Mouse (Mus musculus) forebrain, embryonic 12.5 days (tissue): ENCODE data around the gene Tbc1d4. TPM values are rescaled to one million over a fixed set of nuclear protein-coding genes. Genes with fewer than 3 reads are reported as not detected.

Experiments
- ATAC-seq: fragments of 200-750 bp; cut with Nextera tagmentation; 2 replicates; pipeline ENCODE4 v1.8.0; 2017; ENCODE audit warnings: moderate TSS enrichment; ENCODE audit not compliant: low FRiP score
- H3K27ac ChIP-seq: fragments of 300-500 bp; sonication (generic); 2 replicates; pipeline ENCODE4 v1.5.1; 2016; ENCODE audit warnings: mild to moderate bottlenecking
- H3K27me3 ChIP-seq: fragments of 300-500 bp; sonication (generic); 2 replicates; pipeline ENCODE4 v1.6.1; 2016; ENCODE audit warnings: mild to moderate bottlenecking
- H3K36me3 ChIP-seq: fragments of 300-500 bp; sonication (generic); replicated peaks from 2 replicates; pipeline ENCODE4 v1.6.1; 2016; ENCODE audit warnings: mild to moderate bottlenecking
- H3K4me1 ChIP-seq: fragments of 300-500 bp; sonication (generic); 2 replicates; pipeline ENCODE4 v1.6.1; 2016
- H3K4me2 ChIP-seq: fragments of 300-500 bp; sonication (generic); 2 replicates; pipeline ENCODE4 v1.6.1; 2016; ENCODE audit warnings: mild to moderate bottlenecking, moderate library complexity
- H3K4me3 ChIP-seq: fragments of 300-500 bp; sonication (generic); replicated peaks from 2 replicates; pipeline ENCODE4 v1.5.1; 2016; ENCODE audit warnings: mild to moderate bottlenecking
- H3K9ac ChIP-seq: fragments of 300-500 bp; sonication (generic); 2 replicates; pipeline ENCODE4 v1.6.1; 2016; ENCODE audit warnings: mild to moderate bottlenecking
- H3K9me3 ChIP-seq: fragments of 300-500 bp; sonication (generic); 2 replicates; pipeline ENCODE4 v1.6.1; 2016
- WGBS: fragments of 180-500 bp; shearing (Covaris S2); methylation state at CpG from one replicate; pipeline ENCODE4 v1.1.7; 2016; 5-methylcytosine and 5-hydroxymethylcytosine counted together
- polyA plus RNA-seq: library from polyadenylated mRNA; unstranded; fragments of >200 nt; fragmentation: Nextera tagmentation; extraction: Ambion mirVana; gene quantifications from 2 replicates; pipeline ENCODE4 v1.2.1, GENCODE M21; 2016

Gene Tbc1d4
- polyA plus RNA-seq, 1 experiment from 2014 or later: 7.7 TPM

- ATAC-seq: no peak
- Histone ChIP-seq H3K4me1 (no peaks in the 10 kb centered on the region), H3K27ac (no peak overlapping the region), H3K36me3 (0 out of 2 replicates have a peak, but pooled peaks cover 4% of the 10 kb centered on the region), H3K4me2 (no peak overlapping the region), H3K4me3 (no peak overlapping the region), H3K9ac (no peak overlapping the region), H3K9me3 (no peaks in the 10 kb centered on the region), H3K27me3 (no peaks in the 10 kb centered on the region)
- 91% methylated on average over 7 of the region's 7 CpGs for WGBS
Measured at GRCm38 (mm10) chr14:101480541-101480940, 128.4 kb downstream of the Tbc1d4 start.

- no peak overlapping the region for H3K9ac ChIP-seq
- no peak overlapping the region for H3K4me3 ChIP-seq
- no peak overlapping the region for H3K27ac ChIP-seq
- H3K27me3 ChIP-seq: no peaks in the 10 kb centered on the region
- 0 out of 2 replicates have a peak, but pooled peaks cover 4% of the 10 kb centered on the region for H3K36me3 ChIP-seq
- H3K4me1 ChIP-seq: no peaks in the 10 kb centered on the region
- no peak for ATAC-seq
- no peak overlapping the region for H3K4me2 ChIP-seq
- no peaks in the 10 kb centered on the region for H3K9me3 ChIP-seq
- WGBS: 87% methylated on average over 5 of the region's 5 CpGs
Measured at GRCm38 (mm10) chr14:101477827-101478220, 131.2 kb downstream of the Tbc1d4 start.

- Histone ChIP-seq H3K27ac (no peak overlapping the region), H3K9me3 (no peaks in the 10 kb centered on the region), H3K9ac (no peak overlapping the region), H3K4me1 (no peaks in the 10 kb centered on the region), H3K36me3 (0 out of 2 replicates have a peak, but pooled peaks cover 4% of the 10 kb centered on the region), H3K4me3 (no peak overlapping the region), H3K27me3 (no peaks in the 10 kb centered on the region), H3K4me2 (no peak overlapping the region)
- WGBS: 85% methylated on average over 20 of the region's 20 CpGs
- no peak for ATAC-seq
Measured at GRCm38 (mm10) chr14:101477081-101477826, 131.7 kb downstream of the Tbc1d4 start.

GRCm38 (mm10) chr14:101469475-101470093 is 139.4 kb downstream of the Tbc1d4 start:
- no peaks in the 10 kb centered on the region for H3K9me3 ChIP-seq
- H3K9ac ChIP-seq: no peak overlapping the region

GRCm38 (mm10) chr14:101468143-101468542 is 140.8 kb downstream of the Tbc1d4 start:
- H3K4me1 ChIP-seq: no peaks in the 10 kb centered on the region
- 90% methylated on average over 4 of the region's 4 CpGs for WGBS
- H3K9me3 ChIP-seq: no peaks in the 10 kb centered on the region
- H3K27me3 ChIP-seq: no peaks in the 10 kb centered on the region
- H3K4me2 ChIP-seq: no peak overlapping the region
- no peaks in the 10 kb centered on the region for H3K36me3 ChIP-seq
- no peak overlapping the region for H3K4me3 ChIP-seq
- H3K9ac ChIP-seq: no peak overlapping the region
- H3K27ac ChIP-seq: no peak overlapping the region
- no peak for ATAC-seq

More at GRCm38 (mm10) chr14:101469475-101470093, 139.4 kb downstream of the Tbc1d4 start:
- Histone ChIP-seq H3K4me2 (no peak overlapping the region), H3K27ac (no peak overlapping the region), H3K4me3 (no peak overlapping the region), H3K27me3 (no peaks in the 10 kb centered on the region), H3K4me1 (no peaks in the 10 kb centered on the region), H3K36me3 (no peaks in the 10 kb centered on the region)
- ATAC-seq: no peak
- WGBS: 92% methylated on average over 5 of the region's 5 CpGs

- Histone ChIP-seq H3K27me3 (no peaks in the 10 kb centered on the region), H3K27ac (no peak overlapping the region), H3K36me3 (no peaks in the 10 kb centered on the region), H3K4me3 (no peak overlapping the region), H3K9me3 (no peaks in the 10 kb centered on the region), H3K4me1 (no peaks in the 10 kb centered on the region), H3K9ac (no peak overlapping the region), H3K4me2 (no peak overlapping the region)
- WGBS: 100% methylated on average over 1 of the region's 1 CpGs
- no peak for ATAC-seq
Measured at GRCm38 (mm10) chr14:101467532-101467931, 141.5 kb downstream of the Tbc1d4 start.

- Histone ChIP-seq H3K27ac (no peak overlapping the region), H3K4me2 (no peak overlapping the region), H3K4me1 (no peaks in the 10 kb centered on the region), H3K9me3 (no peaks in the 10 kb centered on the region), H3K4me3 (no peak overlapping the region), H3K9ac (no peak overlapping the region), H3K27me3 (no peaks in the 10 kb centered on the region), H3K36me3 (no peaks in the 10 kb centered on the region)
- WGBS: 92% methylated on average over 11 of the region's 11 CpGs
- ATAC-seq: no peak
Measured at GRCm38 (mm10) chr14:101466521-101466920, 142.5 kb downstream of the Tbc1d4 start.

GRCm38 (mm10) chr14:101465893-101466292 is 143.1 kb downstream of the Tbc1d4 start:
- Histone ChIP-seq H3K4me2 (no peak overlapping the region), H3K4me3 (no peak overlapping the region), H3K27me3 (no peaks in the 10 kb centered on the region), H3K9me3 (no peaks in the 10 kb centered on the region), H3K4me1 (no peaks in the 10 kb centered on the region), H3K27ac (no peak overlapping the region), H3K9ac (no peak overlapping the region), H3K36me3 (no peaks in the 10 kb centered on the region)
- no peak for ATAC-seq
- WGBS: 90% methylated on average over 3 of the region's 3 CpGs

GRCm38 (mm10) chr14:101460768-101461167 is 148.2 kb downstream of the Tbc1d4 start:
- WGBS: 25% methylated on average over 6 of the region's 6 CpGs

GRCm38 (mm10) chr14:101452915-101453314 is 156.1 kb downstream of the Tbc1d4 start:
- H3K27ac ChIP-seq: no peak overlapping the region
- ATAC-seq: no peak
- no peaks in the 10 kb centered on the region for H3K36me3 ChIP-seq
- H3K4me3 ChIP-seq: no peak overlapping the region
- no peak overlapping the region for H3K9ac ChIP-seq
- no peaks in the 10 kb centered on the region for H3K4me1 ChIP-seq
- no peaks in the 10 kb centered on the region for H3K9me3 ChIP-seq
- no peak overlapping the region for H3K4me2 ChIP-seq
- no peaks in the 10 kb centered on the region for H3K27me3 ChIP-seq
- 88% methylated on average over 6 of the region's 6 CpGs for WGBS

More at GRCm38 (mm10) chr14:101460768-101461167, 148.2 kb downstream of the Tbc1d4 start:
- Histone ChIP-seq H3K9ac (no peak overlapping the region), H3K27me3 (no peaks in the 10 kb centered on the region), H3K36me3 (no peaks in the 10 kb centered on the region), H3K4me1 (no peaks in the 10 kb centered on the region), H3K27ac (no peak overlapping the region), H3K4me2 (no peak overlapping the region), H3K9me3 (no peaks in the 10 kb centered on the region), H3K4me3 (no peak overlapping the region)
- ATAC-seq: no peak; the same call in 1 of the 2 replicates

GRCm38 (mm10) chr14:101447857-101448256 is 161.1 kb downstream of the Tbc1d4 start:
- Histone ChIP-seq H3K9ac (no peak overlapping the region), H3K4me1 (no peaks in the 10 kb centered on the region), H3K4me2 (no peak overlapping the region), H3K4me3 (no peak overlapping the region), H3K27me3 (no peaks in the 10 kb centered on the region), H3K27ac (no peak overlapping the region), H3K9me3 (no peaks in the 10 kb centered on the region), H3K36me3 (no peaks in the 10 kb centered on the region; the same call in 1 of the 2 replicates)
- WGBS: 76% methylated on average over 4 of the region's 4 CpGs
- ATAC-seq: no peak

GRCm38 (mm10) chr14:101445205-101445604 is 163.8 kb downstream of the Tbc1d4 start:
- Histone ChIP-seq H3K9ac (no peak overlapping the region), H3K36me3 (no peaks in the 10 kb centered on the region; the same call in 1 of the 2 replicates), H3K4me1 (no peaks in the 10 kb centered on the region), H3K27me3 (no peaks in the 10 kb centered on the region), H3K27ac (no peak overlapping the region), H3K4me2 (no peak overlapping the region), H3K4me3 (no peak overlapping the region), H3K9me3 (no peaks in the 10 kb centered on the region)
- ATAC-seq: no peak
- 67% methylated on average over 5 of the region's 5 CpGs for WGBS

GRCm38 (mm10) chr14:101437925-101438324 is 171.1 kb downstream of the Tbc1d4 start:
- no peak overlapping the region for H3K4me3 ChIP-seq
- no peaks in the 10 kb centered on the region for H3K4me1 ChIP-seq
- 89% methylated on average over 3 of the region's 3 CpGs for WGBS
- no peak overlapping the region for H3K9ac ChIP-seq
- no peak overlapping the region for H3K4me2 ChIP-seq
- no peaks in the 10 kb centered on the region for H3K9me3 ChIP-seq
- H3K36me3 ChIP-seq: no peaks in the 10 kb centered on the region
- no peak for ATAC-seq
- no peak overlapping the region for H3K27ac ChIP-seq
- no peaks in the 10 kb centered on the region for H3K27me3 ChIP-seq
